Mouse (Mus musculus) CH12.LX (cell line): Measurements from ENCODE around the gene Psmd5.

Experiments used
- CTCF ChIP-seq, 2 experiments: IDR thresholded peaks in 1 of 2; conservative IDR thresholded peaks in 1 of 2; 2 replicates each; pipeline ENCODE4 v1.5.1; 2011 to 2012; ENCODE audit warnings: low read depth in 2 of 2, low read length in 2 of 2, improper control_type of control experiment in 1 of 2, inconsistent platforms in 1 of 2, mild to moderate bottlenecking in 1 of 2, moderate library complexity in 1 of 2
- PAX5 ChIP-seq: IDR thresholded peaks from 2 replicates; pipeline ENCODE4 v1.6.1; 2012; ENCODE audit warnings: low read length, inconsistent platforms, mixed read lengths
- POLR2A ChIP-seq: IDR thresholded peaks from 2 replicates; pipeline ENCODE4 v1.6.1; 2011; ENCODE audit warnings: low read depth, mild to moderate bottlenecking, improper control_type of control experiment, low read length
- RAD21 ChIP-seq: IDR thresholded peaks from 2 replicates; pipeline ENCODE4 v1.6.1; 2011; ENCODE audit warnings: low read depth, mild to moderate bottlenecking, low read length, improper control_type of control experiment, moderate library complexity
- SIN3A ChIP-seq: IDR thresholded peaks from 2 replicates; pipeline ENCODE4 v1.6.1; 2012; ENCODE audit warnings: low read length, improper control_type of control experiment, inconsistent platforms
- USF1 ChIP-seq: IDR thresholded peaks from 2 replicates; pipeline ENCODE4 v1.6.1; 2014; ENCODE audit warnings: low read depth, mild to moderate bottlenecking, inconsistent platforms, low read length, improper control_type of control experiment

DNA sequence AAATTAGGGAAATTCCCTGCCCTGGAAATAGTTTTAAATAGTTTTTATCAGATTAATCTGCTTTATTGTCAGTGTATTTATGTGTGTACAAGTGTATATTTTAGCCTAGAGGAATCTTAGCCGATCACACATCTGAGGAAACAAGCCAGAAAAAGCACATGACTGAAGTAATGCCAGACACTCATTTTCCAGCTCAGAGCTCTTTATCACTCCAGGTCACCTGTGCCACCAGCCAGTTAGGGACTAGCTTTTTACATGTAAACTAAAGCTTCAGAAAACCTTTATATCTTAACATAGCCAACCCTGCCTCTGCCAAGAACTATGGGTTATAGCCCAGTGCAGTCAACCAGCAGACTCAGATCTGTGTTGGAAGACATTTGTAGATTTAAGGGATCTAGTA lies 70.0 kb downstream of the Psmd5 start:
- TF ChIP-seq POLR2A (no peak), RAD21 (no peak), CTCF (conservative IDR thresholded peaks at IDR 0.05 in 1 of 2, IDR thresholded peaks at IDR 0.05 in 1 of 2; ENCODE audit: low read depth in 2 of 2, low read length in 2 of 2) (no peak), PAX5 (no peak), USF1 (no peak), SIN3A (no peak)
